Mouse (Mus musculus) midbrain, postnatal 0 days (tissue): Measurements from ENCODE around the gene Akap2. TPM values are rescaled to one million over a fixed set of nuclear protein-coding genes. Genes with fewer than 3 reads are reported as not detected.

Experiments
- ATAC-seq: fragments of 200-750 bp; cut with Nextera tagmentation; 2 replicates; pipeline ENCODE4 v1.8.0; 2017; ENCODE audit warnings: moderate number of reproducible peaks, mild to moderate bottlenecking, moderate TSS enrichment, moderate library complexity; ENCODE audit not compliant: low FRiP score
- DNase-seq: peaks from one replicate; pipeline ENCODE4 v3.0.0-alpha.2; 2015; ENCODE audit warnings: low spot score
- H3K27ac ChIP-seq: fragments of 300-500 bp; sonication (generic); 2 replicates; pipeline ENCODE4 v1.5.1; 2014; ENCODE audit warnings: low read depth, mild to moderate bottlenecking, low read length, mixed read lengths
- H3K27me3 ChIP-seq: fragments of 300-500 bp; sonication (generic); 2 replicates; pipeline ENCODE4 v1.6.1; 2014; ENCODE audit warnings: low read length, control low read depth, mixed read lengths; ENCODE audit not compliant: insufficient read depth
- H3K36me3 ChIP-seq: fragments of 300-500 bp; sonication (generic); 2 replicates; pipeline ENCODE4 v1.6.1; 2014; ENCODE audit warnings: low read length, control low read depth, mixed read lengths; ENCODE audit not compliant: insufficient read depth
- H3K4me1 ChIP-seq: fragments of 300-500 bp; sonication (generic); 2 replicates; pipeline ENCODE4 v1.6.1; 2014; ENCODE audit warnings: mild to moderate bottlenecking, control low read depth, antibody characterized with exemption, low read length, mixed read lengths; ENCODE audit not compliant: insufficient read depth
- H3K4me2 ChIP-seq: fragments of 300-500 bp; sonication (generic); 2 replicates; pipeline ENCODE4 v1.6.1; 2014; ENCODE audit warnings: low read depth, mild to moderate bottlenecking, low read length, mixed read lengths; ENCODE audit not compliant: poor library complexity, severe bottlenecking
- H3K4me3 ChIP-seq: fragments of 300-500 bp; sonication (generic); 2 replicates; pipeline ENCODE4 v1.5.1; 2014; ENCODE audit warnings: low read depth, mild to moderate bottlenecking, low read length, moderate library complexity
- H3K9ac ChIP-seq: fragments of 300-500 bp; sonication (generic); replicated peaks from 2 replicates; pipeline ENCODE4 v1.6.1; 2014; ENCODE audit warnings: mild to moderate bottlenecking, low read length, moderate library complexity, mixed read lengths; ENCODE audit not compliant: poor library complexity, severe bottlenecking
- H3K9me3 ChIP-seq: fragments of 300-500 bp; sonication (generic); 2 replicates; pipeline ENCODE4 v1.6.1; 2016; ENCODE audit warnings: low read length, control low read depth
- CTCF ChIP-seq: IDR thresholded peaks from 2 replicates; pipeline ENCODE4 v1.5.1; 2016; ENCODE audit warnings: antibody characterized with exemption, mild to moderate bottlenecking
- WGBS: fragments of 180-500 bp; shearing (Covaris S2); extraction: QIAGEN DNeasy Blood & Tissue Kit; methylation state at CpG from one replicate; pipeline ENCODE4 v1.1.7; 2014; 5-methylcytosine and 5-hydroxymethylcytosine counted together
- polyA plus RNA-seq: library from polyadenylated mRNA; unstranded; fragments of >200 nt; fragmentation: Nextera tagmentation; extraction: Ambion mirVana; gene quantifications from 2 replicates; pipeline ENCODE4 v1.2.1, GENCODE M21; 2015
- total RNA-seq: library from RNA; depleted of rRNA; stranded (reverse); fragments of >200 nt; gene quantifications from 2 replicates; pipeline ENCODE4 v1.2.3, GENCODE M21; 2014

Gene Akap2
- total and polyA plus RNA-seq, 2 experiments from 2014 or later = 12.1 to 24.4 TPM

- Histone ChIP-seq H3K4me2 (no peak overlapping the region), H3K27me3 (no peaks in the 10 kb centered on the region), H3K4me1 (no peaks in the 10 kb centered on the region), H3K27ac (no peak overlapping the region), H3K4me3 (no peak overlapping the region), H3K9ac (no peak overlapping the region), H3K9me3 (no peaks in the 10 kb centered on the region), H3K36me3 (no peaks in the 10 kb centered on the region)
- no peak for TF ChIP-seq CTCF
- ATAC-seq (no peak), DNase-seq (no peak)
- 58% methylated on average over 4 of the region's 4 CpGs for WGBS
Measured at GRCm38 (mm10) chr4:57839343-57839742, 121.9 kb downstream of the Akap2 start.

DNA sequence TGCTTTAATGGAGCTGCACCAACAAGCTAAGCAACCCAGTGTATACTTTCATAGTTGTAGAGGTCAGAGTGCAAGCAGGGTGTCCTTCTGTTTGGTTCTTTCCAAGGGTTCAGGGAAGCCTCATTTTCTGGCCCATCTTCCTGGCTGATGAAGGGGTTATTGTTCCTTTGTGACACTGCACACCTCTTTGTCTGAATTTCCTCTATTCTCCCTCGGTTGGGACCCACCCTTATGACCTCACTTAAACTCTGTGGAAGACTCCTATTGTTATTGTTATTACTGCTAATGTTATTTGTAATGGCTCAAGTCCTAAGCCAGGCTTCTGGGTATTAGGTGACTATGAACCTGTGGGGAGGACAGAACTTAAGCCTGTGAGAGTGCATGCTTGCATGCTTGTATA lies 124.5 kb downstream of the Akap2 start:
- 21% methylated on average over 1 of the region's 1 CpGs for WGBS
- no peaks in the 10 kb centered on the region for H3K27me3 ChIP-seq
- H3K4me3 ChIP-seq = no peak overlapping the region
- TF ChIP-seq CTCF = no peak
- H3K4me2 ChIP-seq = no peak overlapping the region
- DNase-seq (no peak), ATAC-seq (no peak)
- no peaks in the 10 kb centered on the region for H3K4me1 ChIP-seq
- H3K9ac ChIP-seq = no peak overlapping the region
- H3K36me3 ChIP-seq = no peaks in the 10 kb centered on the region
- H3K9me3 ChIP-seq = no peaks in the 10 kb centered on the region
- H3K27ac ChIP-seq = no peak overlapping the region

DNA sequence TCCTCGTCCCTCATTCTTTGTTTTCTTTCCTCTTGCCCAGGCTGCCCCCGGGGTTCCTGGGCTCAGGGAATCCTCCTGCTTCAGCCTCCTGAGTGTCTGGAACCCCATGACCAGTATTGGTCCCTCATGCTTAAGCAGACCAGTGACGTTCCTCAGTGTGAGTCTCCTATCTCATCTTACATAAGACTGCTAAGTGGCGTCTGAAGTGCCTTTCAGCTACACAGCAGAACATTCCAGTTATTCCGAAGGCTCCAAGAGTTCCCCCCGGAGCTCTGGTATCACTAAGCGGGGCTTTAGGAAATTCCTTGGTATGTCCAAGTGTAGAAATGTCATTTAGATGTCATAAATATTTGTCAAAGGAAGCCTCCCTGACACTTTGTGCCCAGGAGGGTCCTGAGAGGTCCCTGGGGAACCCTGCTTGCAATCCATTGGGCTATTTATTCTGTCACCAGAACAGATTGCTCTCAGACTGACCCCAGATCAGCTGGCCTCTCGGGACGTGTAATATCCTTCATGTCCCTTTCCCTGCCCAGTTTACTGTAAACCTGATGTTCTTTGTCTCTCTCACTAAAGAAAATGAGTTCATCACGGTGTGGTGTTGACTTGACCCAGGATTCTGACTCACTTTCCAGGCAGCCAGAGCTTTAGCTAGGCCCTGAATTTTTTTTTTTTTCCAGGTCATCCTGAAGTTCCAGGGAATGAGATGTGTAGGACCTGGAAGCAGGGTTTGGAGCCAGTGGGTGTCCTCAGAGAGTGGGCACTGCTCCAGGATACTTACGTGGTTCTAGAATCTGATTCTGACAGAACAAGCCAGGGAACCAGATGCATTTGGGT lies 125.2 kb downstream of the Akap2 start:
- DNase-seq = no peak
- H3K9me3 ChIP-seq = no peaks in the 10 kb centered on the region
- H3K27ac ChIP-seq = no peak overlapping the region
- no peaks in the 10 kb centered on the region for H3K36me3 ChIP-seq
- 90% methylated on average over 11 of the region's 11 CpGs for WGBS
- ATAC-seq = no peak
- H3K9ac ChIP-seq = no peak overlapping the region
- no peak overlapping the region for H3K4me2 ChIP-seq
- no peaks in the 10 kb centered on the region for H3K27me3 ChIP-seq
- no peaks in the 10 kb centered on the region for H3K4me1 ChIP-seq
- TF ChIP-seq CTCF = no peak
- H3K4me3 ChIP-seq = no peak overlapping the region

GRCm38 (mm10) chr4:57845031-57845431 lies 127.6 kb downstream of the Akap2 start:
- no peak for TF ChIP-seq CTCF
- Histone ChIP-seq H3K27me3 (no peaks in the 10 kb centered on the region), H3K9me3 (no peaks in the 10 kb centered on the region), H3K27ac (peak overlapping the region; percentile 71), H3K4me2 (peak overlapping the region; percentile 30), H3K9ac (peak overlapping the region; percentile 33; the same call in 1 of the 2 replicates), H3K36me3 (no peaks in the 10 kb centered on the region), H3K4me1 (no peaks in the 10 kb centered on the region), H3K4me3 (peak overlapping the region; percentile 23)
- peak; percentile 69 for ATAC-seq
- 7% methylated on average over 10 of the region's 10 CpGs for WGBS
- peak; percentile 74 for DNase-seq

DNA sequence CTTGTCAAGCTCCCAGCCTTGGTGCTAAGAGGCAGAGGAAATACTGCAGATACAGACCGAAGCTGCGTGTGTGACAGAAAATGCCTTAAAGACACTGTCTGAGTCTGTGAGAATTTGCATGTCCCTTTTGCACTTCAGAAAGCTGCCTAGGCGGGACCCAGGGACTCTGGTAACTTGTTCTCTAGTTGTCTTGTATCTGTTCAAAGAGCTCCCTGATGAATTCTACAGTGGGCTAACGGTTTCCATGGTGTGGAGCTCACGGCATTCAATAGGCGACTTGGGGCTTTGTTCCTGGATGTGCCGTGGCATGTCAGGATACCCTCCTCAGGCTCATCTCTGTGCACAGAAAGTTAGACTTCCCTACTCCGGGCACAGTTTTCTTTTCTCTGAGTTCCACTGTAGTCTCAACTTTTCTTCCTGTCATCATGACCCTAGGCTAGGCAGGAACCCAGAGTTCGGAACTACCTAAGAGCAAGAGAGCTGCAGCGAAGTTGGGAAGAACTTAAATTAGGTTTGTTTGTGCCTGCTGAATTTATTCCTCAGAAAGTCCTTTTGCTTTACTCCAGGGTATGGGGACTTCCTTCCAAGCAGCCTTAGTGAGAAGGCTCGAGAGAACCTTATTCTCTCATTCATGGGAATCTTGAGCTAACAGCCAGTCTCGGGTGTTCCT lies 128.2 kb downstream of the Akap2 start:
- Histone ChIP-seq H3K27me3 (no peaks in the 10 kb centered on the region), H3K4me2 (peak overlapping the region; percentile 30), H3K4me3 (peak overlapping the region; percentile 23), H3K4me1 (no peaks in the 10 kb centered on the region), H3K9ac (peak overlapping the region; percentile 33; the same call in 1 of the 2 replicates), H3K36me3 (no peaks in the 10 kb centered on the region), H3K9me3 (no peaks in the 10 kb centered on the region), H3K27ac (peak overlapping the region; percentile 71)
- 23% methylated on average over 12 of the region's 12 CpGs for WGBS
- DNase-seq (peak; percentile 26), ATAC-seq (no peak; the same call in 1 of the 2 replicates)
- no peak for TF ChIP-seq CTCF

DNA sequence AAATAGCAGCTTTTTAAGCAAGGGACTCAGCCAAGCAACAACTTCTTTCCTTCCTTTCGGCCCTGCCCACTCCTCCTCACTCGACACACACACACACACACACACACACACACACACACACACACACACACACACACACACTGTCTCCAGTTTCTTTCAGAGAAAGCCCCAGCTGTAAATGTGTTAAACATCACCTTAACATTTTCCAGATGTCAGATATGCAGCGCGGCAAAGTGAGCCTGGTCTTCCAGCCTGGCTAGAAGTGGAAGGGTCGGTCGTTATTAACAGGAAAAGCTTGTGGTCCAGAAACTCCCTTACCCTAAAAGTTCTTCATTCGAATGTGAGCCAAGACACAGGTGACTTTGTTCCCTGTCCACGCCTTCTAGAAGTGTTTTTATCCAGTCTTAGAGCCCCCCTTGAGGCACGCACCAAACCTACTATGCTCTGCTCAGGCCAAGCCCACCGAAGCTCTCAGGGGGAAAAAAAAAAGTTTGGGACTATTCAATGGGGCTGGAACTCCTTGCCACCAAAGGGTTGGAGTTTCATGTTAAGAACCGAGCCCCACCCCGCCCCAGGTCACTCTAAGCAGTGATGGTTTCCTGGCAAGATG lies 129.0 kb downstream of the Akap2 start:
- TF ChIP-seq CTCF = no peak
- Histone ChIP-seq H3K36me3 (no peaks in the 10 kb centered on the region), H3K4me1 (no peaks in the 10 kb centered on the region), H3K9ac (no peak overlapping the region), H3K9me3 (no peaks in the 10 kb centered on the region), H3K4me2 (peak overlapping the region; percentile 30; the same call in 1 of the 2 replicates), H3K4me3 (no peak overlapping the region), H3K27ac (peak overlapping the region; percentile 71), H3K27me3 (no peaks in the 10 kb centered on the region)
- 60% methylated on average over 11 of the region's 12 CpGs for WGBS
- DNase-seq (no peak), ATAC-seq (no peak)
